Mouse (Mus musculus) stomach, adult 2 months (tissue): Measurements from ENCODE around the gene Zfp831. TPM values are rescaled to one million over a fixed set of nuclear protein-coding genes. Genes with fewer than 3 reads are reported as not detected.

Source experiments
- polyA plus RNA-seq: library from polyadenylated mRNA; depleted of rRNA; stranded (reverse); fragments of >200 nt; gene quantifications from 2 replicates; pipeline ENCODE4 v1.2.3, GENCODE M21; 2012; rRNA removed

Gene Zfp831
- 0.02 and 0.04 TPM in 2 replicates for polyA plus RNA-seq

GRCm38 (mm10) chr2:174643448-174644144 lies at the start of gene Zfp831:
Gene Zfp831, plus strand, starts transcription at chr2:174643534.

Other genes with a start within 250 kb of the Zfp831 start
- gene Nelfcd, start 227.7 kb upstream of the Zfp831 start, polyA plus RNA-seq, result 24.8 and 27.5 TPM in 2 replicates
- gene Ctsz, start 204.5 kb upstream of the Zfp831 start, polyA plus RNA-seq, result 64.4 and 108 TPM in 2 replicates
- gene Tubb1, start 192.8 kb upstream of the Zfp831 start, polyA plus RNA-seq, result 0.06 TPM in 1 of 2 replicates, not detected in the other
- gene Atp5e, start 179.4 kb upstream of the Zfp831 start, polyA plus RNA-seq, result 279 and 349 TPM in 2 replicates
- 14.4 and 18.0 TPM in 2 replicates for gene Prelid3b, start 170.5 kb upstream of the Zfp831 start, polyA plus RNA-seq
- gene Edn3, start 117.1 kb downstream of the Zfp831 start, polyA plus RNA-seq, result 0.57 and 0.64 TPM in 2 replicates